Comparison of ENCODE assay signal across 8 mouse cellular contexts in genomic region chr3:149075488-149075851, GRCm38 (mm10).
A peak's percentile ranks its signal among the peaks of the same experiment; 100 is the strongest.
DNase-seq lines count a peak whose midpoint lies in the region; ATAC-seq lines count a peak whose summit lies in the region.

No protein-coding gene starts in this region.

- no peak overlapping the region for H3K4me2 ChIP-seq in embryonic facial prominence, embryonic 12.5 days (replicated peaks)
- H3K4me2 ChIP-seq in neural tube, embryonic 12.5 days (replicated peaks) = no peak overlapping the region

- no peaks in the 10 kb centered on the region for H3K36me3 ChIP-seq in embryonic facial prominence, embryonic 12.5 days
- no peaks in the 10 kb centered on the region for H3K36me3 ChIP-seq in embryonic facial prominence, embryonic 10.5 days (replicated peaks)
- no peaks in the 10 kb centered on the region for H3K36me3 ChIP-seq in neural tube, embryonic 12.5 days

- WGBS in embryonic facial prominence, embryonic 12.5 days = 52% methylated on average over 5 of the region's 5 CpGs
- WGBS in embryonic facial prominence, embryonic 10.5 days = 79% methylated on average over 5 of the region's 5 CpGs
- 72% methylated on average over 5 of the region's 5 CpGs for WGBS in neural tube, embryonic 12.5 days

- no peaks in the 10 kb centered on the region for H3K27me3 ChIP-seq in embryonic facial prominence, embryonic 12.5 days
- 0 out of 2 replicates have a peak, but pooled peaks cover 3% of the 10 kb centered on the region for H3K27me3 ChIP-seq in embryonic facial prominence, embryonic 10.5 days (replicated peaks; ENCODE audit: low read depth, poor library complexity, severe bottlenecking)
- H3K27me3 ChIP-seq in neural tube, embryonic 12.5 days (replicated peaks) = no peaks in the 10 kb centered on the region

- H3K9ac ChIP-seq in embryonic facial prominence, embryonic 12.5 days = no peak overlapping the region
- no peak overlapping the region for H3K9ac ChIP-seq in neural tube, embryonic 12.5 days

- H3K27ac ChIP-seq in embryonic facial prominence, embryonic 12.5 days = no peak overlapping the region
- no peak overlapping the region for H3K27ac ChIP-seq in embryonic facial prominence, embryonic 10.5 days (replicated peaks)
- no peak overlapping the region for H3K27ac ChIP-seq in neural tube, embryonic 12.5 days

- H3K9me3 ChIP-seq in embryonic facial prominence, embryonic 12.5 days = no peaks in the 10 kb centered on the region
- no peaks in the 10 kb centered on the region for H3K9me3 ChIP-seq in embryonic facial prominence, embryonic 10.5 days
- H3K9me3 ChIP-seq in neural tube, embryonic 12.5 days = no peaks in the 10 kb centered on the region

- no peak for DNase-seq in embryonic facial prominence, embryonic 10.5 days (ENCODE audit: low spot score)
- no peak for DNase-seq in neural tube, embryonic 10.5 days (ENCODE audit: extremely low spot score, low spot score)
- DNase-seq in kidney, postnatal 25 days = peak; percentile 56 to 66
- DNase-seq in retina, postnatal 7 days (ENCODE audit: low read depth, low spot score) = peak; percentile 11
- no peak for DNase-seq in spleen, postnatal 36 days (ENCODE audit: low spot score in 2 of 2)
- no peak for DNase-seq in urinary bladder, postnatal 14 days (ENCODE audit: low spot score)

- 0 out of 2 replicates have a peak, but pooled peaks have one; percentile 35 for ATAC-seq in embryonic facial prominence, embryonic 12.5 days (ENCODE audit: insufficient number of reproducible peaks, insufficient read depth, low FRiP score, low TSS enrichment)
- ATAC-seq in neural tube, embryonic 12.5 days (ENCODE audit: low FRiP score, low read depth) = peak; percentile 64

- H3K4me3 ChIP-seq in embryonic facial prominence, embryonic 12.5 days = no peak overlapping the region
- no peak overlapping the region for H3K4me3 ChIP-seq in embryonic facial prominence, embryonic 10.5 days
- H3K4me3 ChIP-seq in neural tube, embryonic 12.5 days = no peak overlapping the region

- peaks cover 6% of the 10 kb centered on the region; the same call in 1 of the 2 replicates for H3K4me1 ChIP-seq in embryonic facial prominence, embryonic 12.5 days
- H3K4me1 ChIP-seq in embryonic facial prominence, embryonic 10.5 days = peaks cover 25% of the 10 kb centered on the region
- peaks cover 7% of the 10 kb centered on the region for H3K4me1 ChIP-seq in neural tube, embryonic 12.5 days

Comparison
In these comparisons a context has a peak if more than half of its experiments do, and no peak if none do; other contexts are left out.
1. DNase-seq: peak in kidney, postnatal 25 days (2 of 2) and retina, postnatal 7 days (single experiment); none in embryonic facial prominence, embryonic 10.5 days (single experiment), neural tube, embryonic 10.5 days (single experiment), spleen, postnatal 36 days (0 of 2) and urinary bladder, postnatal 14 days (single experiment).